Mouse (Mus musculus) CD4-positive naive resting alpha-beta T cell, adult 57 days (primary cell): ENCODE data around the gene Chchd5. TPM values are rescaled to one million over a fixed set of nuclear protein-coding genes. Genes with fewer than 3 reads are reported as not detected.

ENCODE experiments used
- total RNA-seq: library from RNA; stranded (reverse); gene quantifications from one replicate; pipeline ENCODE4 v1.2.4, GENCODE M21; 2023

Chchd5 gene
- 15.7 TPM for total RNA-seq

GRCm38 (mm10) chr2:129129412-129129929 lies at the start of gene Chchd5:
Chchd5 (plus strand) TSS chr2:129129700.

GRCm38 (mm10) chr2:129100784-129101310 lies 28.7 kb upstream of the Chchd5 start, which contains the start of gene Polr1b:
Polr1b (plus strand) TSS chr2:129100995.

Other genes with a start within 250 kb of the Chchd5 start
- 9.5 TPM for gene Zc3h8, start 185.6 kb upstream of the Chchd5 start, total RNA-seq
- 10.9 TPM for gene Zc3h6, start 162.3 kb upstream of the Chchd5 start, total RNA-seq
- gene Gm10762, start 162.0 kb upstream of the Chchd5 start, total RNA-seq = 6.5 TPM
- gene Vinac1, start 81.5 kb upstream of the Chchd5 start, total RNA-seq = not detected
- gene Ttl, start 63.8 kb upstream of the Chchd5 start, total RNA-seq = 9.4 TPM
- gene Polr1b, start 28.7 kb upstream of the Chchd5 start, total RNA-seq = 47.9 TPM
- gene Slc20a1, start 69.1 kb downstream of the Chchd5 start, total RNA-seq = 249 TPM
- 1.1 TPM for gene Ckap2l, start 167.5 kb downstream of the Chchd5 start, total RNA-seq
- not detected for gene Il1a, start 180.3 kb downstream of the Chchd5 start, total RNA-seq
- gene Il1b, start 241.4 kb downstream of the Chchd5 start, total RNA-seq = 15.8 TPM